Mouse (Mus musculus) limb, embryonic 13.5 days (tissue): ENCODE results near the gene Wdr17. TPM values are rescaled to one million over a fixed set of nuclear protein-coding genes. Genes with fewer than 3 reads are reported as not detected.
A peak's percentile ranks its signal among the peaks of the same experiment; 100 is the strongest.
"Not testable (repeated sequence)": the region's sequence is repeated elsewhere in the genome, so short reads cannot be mapped to it uniquely, and the experiment has no call there.

ENCODE experiments used
- ATAC-seq: fragments of 200-750 bp; cut with Nextera tagmentation; 2 replicates; pipeline ENCODE4 v1.8.0; 2017; ENCODE audit warnings: low read depth, moderate number of reproducible peaks, moderate TSS enrichment; ENCODE audit not compliant: low FRiP score
- H3K27ac ChIP-seq: fragments of 300-500 bp; sonication (generic); 2 replicates; pipeline ENCODE4 v1.5.1; 2015; ENCODE audit warnings: inconsistent platforms, mild to moderate bottlenecking, moderate library complexity
- H3K27me3 ChIP-seq: fragments of 300-500 bp; sonication (generic); 2 replicates; pipeline ENCODE4 v1.6.1; 2015; ENCODE audit warnings: mild to moderate bottlenecking, inconsistent platforms
- H3K36me3 ChIP-seq: fragments of 300-500 bp; sonication (generic); 2 replicates; pipeline ENCODE4 v1.6.1; 2015; ENCODE audit warnings: inconsistent platforms, mild to moderate bottlenecking, moderate library complexity
- H3K4me1 ChIP-seq: fragments of 300-500 bp; sonication (generic); 2 replicates; pipeline ENCODE4 v1.6.1; 2015; ENCODE audit warnings: inconsistent platforms
- H3K4me2 ChIP-seq: fragments of 300-500 bp; sonication (generic); replicated peaks from 2 replicates; pipeline ENCODE4 v1.6.1; 2015; ENCODE audit warnings: inconsistent platforms, mild to moderate bottlenecking, moderate library complexity
- H3K4me3 ChIP-seq: fragments of 300-500 bp; sonication (generic); 2 replicates; pipeline ENCODE4 v1.5.1; 2015; ENCODE audit warnings: moderate library complexity, mild to moderate bottlenecking, inconsistent platforms
- H3K9ac ChIP-seq: fragments of 300-500 bp; sonication (generic); 2 replicates; pipeline ENCODE4 v1.6.1; 2015; ENCODE audit warnings: mild to moderate bottlenecking, inconsistent platforms
- H3K9me3 ChIP-seq: fragments of 300-500 bp; sonication (generic); 2 replicates; pipeline ENCODE4 v1.6.1; 2016; ENCODE audit warnings: inconsistent platforms
- WGBS: fragments of 180-500 bp; shearing (Covaris S2); methylation state at CpG from one replicate; pipeline ENCODE4 v1.1.7; 2015; 5-methylcytosine and 5-hydroxymethylcytosine counted together
- polyA plus RNA-seq: library from polyadenylated mRNA; unstranded; fragments of >200 nt; fragmentation: Nextera tagmentation; extraction: Ambion mirVana; gene quantifications from 2 replicates; pipeline ENCODE4 v1.2.1, GENCODE M21; 2015

Wdr17 gene
- polyA plus RNA-seq, 1 experiment from 2014 or later: 1.2 TPM

GRCm38 (mm10) chr8:54659703-54660102 is 227.3 kb downstream of the Wdr17 start:
- Histone ChIP-seq H3K9me3 (no peaks in the 10 kb centered on the region), H3K27me3 (no peaks in the 10 kb centered on the region), H3K4me1 (no peaks in the 10 kb centered on the region), H3K4me3 (no peak overlapping the region), H3K4me2 (no peak overlapping the region), H3K9ac (no peak overlapping the region), H3K36me3 (no peaks in the 10 kb centered on the region), H3K27ac (no peak overlapping the region)
- 83% methylated on average over 2 of the region's 2 CpGs for WGBS
- ATAC-seq: no peak

DNA sequence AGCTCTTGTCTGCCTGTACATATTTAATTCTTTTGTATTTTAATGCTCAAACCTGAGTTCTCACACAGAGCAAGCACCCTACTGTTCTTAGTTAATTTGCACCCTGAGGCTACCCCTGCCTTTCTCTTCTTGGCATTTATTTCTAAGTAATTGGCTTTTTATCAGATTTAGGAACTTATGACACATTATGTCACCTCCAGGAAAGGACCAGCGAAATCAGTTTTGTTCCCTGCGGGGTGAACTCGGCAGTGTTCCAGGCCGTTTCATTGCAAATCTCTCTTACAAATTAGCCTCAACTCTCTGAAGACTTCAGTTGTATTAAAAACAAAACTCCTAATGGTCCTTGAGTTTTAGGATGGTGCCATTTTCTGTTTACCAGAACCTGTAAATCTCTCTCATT is 248.3 kb downstream of the Wdr17 start:
- Histone ChIP-seq H3K9me3 (no peaks in the 10 kb centered on the region), H3K36me3 (no peaks in the 10 kb centered on the region), H3K27me3 (no peaks in the 10 kb centered on the region), H3K4me3 (no peak overlapping the region), H3K27ac (no peak overlapping the region), H3K9ac (no peak overlapping the region), H3K4me1 (no peaks in the 10 kb centered on the region), H3K4me2 (no peak overlapping the region)
- ATAC-seq: no peak
- WGBS: 38% methylated on average over 4 of the region's 4 CpGs

DNA sequence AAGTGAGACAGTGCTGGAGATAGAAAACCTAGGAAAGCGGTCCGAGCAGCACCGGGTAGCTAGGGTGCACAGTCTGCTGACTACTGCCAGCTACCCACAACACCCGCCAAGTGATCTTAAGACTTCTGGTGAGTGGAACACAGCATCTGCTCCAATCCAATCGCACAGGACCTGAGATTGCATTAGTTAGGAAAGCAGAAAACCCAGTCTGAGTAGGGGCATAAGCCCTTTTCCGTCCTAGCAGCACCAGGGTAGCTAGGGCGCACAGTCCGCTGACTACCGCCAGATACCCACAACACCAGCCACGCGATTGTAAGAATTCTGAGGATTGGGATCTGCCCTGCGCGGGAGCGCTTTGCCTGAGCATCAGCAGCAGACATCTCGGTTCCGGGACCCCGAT is 270.3 kb downstream of the Wdr17 start:
- 83% methylated on average over 17 of the region's 17 CpGs for WGBS
- not testable (repeated sequence) for H3K9me3 ChIP-seq, H3K4me1 ChIP-seq, H3K4me2 ChIP-seq, H3K27me3 ChIP-seq, H3K9ac ChIP-seq, H3K36me3 ChIP-seq, ATAC-seq, H3K27ac ChIP-seq, H3K4me3 ChIP-seq

DNA sequence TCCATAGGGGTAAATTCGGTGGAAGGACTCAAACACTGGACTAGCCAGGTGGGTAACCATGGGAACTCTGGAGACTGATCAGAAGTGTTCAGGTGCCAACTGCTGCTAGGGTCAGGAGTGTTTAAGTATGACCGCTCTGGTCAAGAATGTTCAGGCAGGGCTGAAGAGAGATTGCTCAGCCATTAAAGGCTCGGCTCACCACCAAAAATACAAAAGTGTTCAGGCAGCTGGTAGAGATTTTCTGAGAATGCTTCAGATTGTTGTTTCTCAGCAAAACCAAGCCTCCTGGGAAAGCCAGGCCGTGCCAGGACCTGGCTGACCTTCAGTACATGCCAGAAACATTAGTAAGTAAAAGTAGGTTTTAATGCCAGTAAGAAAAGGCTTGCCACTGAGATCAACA is 276.7 kb downstream of the Wdr17 start:
- Histone ChIP-seq H3K27ac (no peak overlapping the region), H3K36me3 (no peaks in the 10 kb centered on the region), H3K4me1 (no peaks in the 10 kb centered on the region), H3K27me3 (no peaks in the 10 kb centered on the region), H3K4me2 (no peak overlapping the region), H3K4me3 (no peak overlapping the region), H3K9ac (no peak overlapping the region), H3K9me3 (no peaks in the 10 kb centered on the region)
- WGBS: 73% methylated on average over 4 of the region's 4 CpGs
- ATAC-seq: no peak

- no peak overlapping the region for H3K9ac ChIP-seq
- H3K36me3 ChIP-seq: no peaks in the 10 kb centered on the region
- H3K9me3 ChIP-seq: no peaks in the 10 kb centered on the region
- H3K4me1 ChIP-seq: no peaks in the 10 kb centered on the region
- 91% methylated on average over 2 of the region's 2 CpGs for WGBS
- no peak overlapping the region for H3K27ac ChIP-seq
- no peak overlapping the region for H3K4me2 ChIP-seq
- ATAC-seq: no peak
- H3K27me3 ChIP-seq: no peaks in the 10 kb centered on the region
- no peak overlapping the region for H3K4me3 ChIP-seq
Observed at GRCm38 (mm10) chr8:54609336-54609735, 277.6 kb downstream of the Wdr17 start.

DNA sequence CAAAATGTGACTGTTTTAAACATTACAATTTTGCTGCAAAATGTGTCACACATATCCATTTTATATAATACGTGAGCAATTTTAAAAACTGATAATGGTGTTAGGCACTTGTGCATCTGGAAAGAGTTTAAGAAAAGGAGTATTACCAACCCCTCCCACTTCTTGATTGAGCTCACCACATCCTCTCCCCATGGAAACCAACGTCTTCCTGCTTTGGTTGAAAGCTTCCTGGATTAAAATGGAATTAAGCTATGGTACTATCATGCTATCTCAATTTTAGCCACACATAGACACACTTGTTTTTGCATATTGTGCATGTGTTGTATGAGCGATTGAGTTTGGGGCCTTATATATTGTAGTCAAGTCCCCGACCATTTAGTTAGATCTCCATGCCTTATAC is 283.5 kb downstream of the Wdr17 start:
- Histone ChIP-seq H3K27ac (no peak overlapping the region), H3K27me3 (no peaks in the 10 kb centered on the region), H3K9me3 (no peaks in the 10 kb centered on the region), H3K4me3 (no peak overlapping the region), H3K4me2 (no peak overlapping the region), H3K4me1 (peaks cover 6% of the 10 kb centered on the region), H3K9ac (no peak overlapping the region), H3K36me3 (no peaks in the 10 kb centered on the region)
- ATAC-seq: no peak
- WGBS: 69% methylated on average over 4 of the region's 4 CpGs

DNA sequence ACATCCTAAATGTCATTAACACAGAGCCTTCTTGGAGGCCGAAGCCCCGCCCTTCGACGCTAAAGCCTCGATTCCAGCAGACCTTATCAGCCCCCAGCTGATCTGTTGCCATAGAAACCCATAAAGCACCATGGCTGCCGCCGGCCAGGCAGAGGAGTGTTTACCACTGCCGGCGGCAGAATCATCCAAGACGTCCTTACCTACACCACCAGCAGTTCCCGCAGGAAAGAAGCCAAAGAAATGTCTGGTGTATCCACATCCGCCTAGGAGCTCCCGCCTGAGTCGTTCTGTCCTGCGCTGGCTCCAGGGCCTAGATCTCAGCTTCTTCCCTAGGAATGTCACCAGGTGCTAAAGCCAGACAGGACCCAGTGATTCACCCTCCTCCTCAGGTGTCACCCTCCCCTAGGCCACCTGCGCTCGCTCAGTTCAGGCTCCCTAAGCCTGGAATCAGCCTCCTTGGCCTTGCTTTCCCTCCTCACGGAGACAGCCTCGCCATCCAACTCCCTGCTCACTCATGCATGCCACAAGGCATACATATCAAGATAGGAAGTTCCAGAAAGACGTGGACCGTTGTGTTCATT is 286.2 kb downstream of the Wdr17 start, which contains the start of gene Spata4:
Gene Spata4 (plus strand): TSS at position 111 of the 581 bp plus-strand sequence.
- peak; percentile 66 for ATAC-seq
- H3K36me3 ChIP-seq: no peaks in the 10 kb centered on the region
- H3K4me3 ChIP-seq: peak within 1 kb of the TSS; percentile 32
- H3K4me2 ChIP-seq: peak within 1 kb of the TSS; percentile 66
- no peaks in the 10 kb centered on the region for H3K9me3 ChIP-seq
- no peak within 1 kb of the TSS for H3K27ac ChIP-seq
- WGBS: 8% methylated on average over 21 of the region's 21 CpGs
- H3K27me3 ChIP-seq: no peaks in the 10 kb centered on the region
- peak within 1 kb of the TSS; percentile 45; the same call in 1 of the 2 replicates for H3K9ac ChIP-seq
- peaks cover 6% of the 10 kb centered on the region for H3K4me1 ChIP-seq

DNA sequence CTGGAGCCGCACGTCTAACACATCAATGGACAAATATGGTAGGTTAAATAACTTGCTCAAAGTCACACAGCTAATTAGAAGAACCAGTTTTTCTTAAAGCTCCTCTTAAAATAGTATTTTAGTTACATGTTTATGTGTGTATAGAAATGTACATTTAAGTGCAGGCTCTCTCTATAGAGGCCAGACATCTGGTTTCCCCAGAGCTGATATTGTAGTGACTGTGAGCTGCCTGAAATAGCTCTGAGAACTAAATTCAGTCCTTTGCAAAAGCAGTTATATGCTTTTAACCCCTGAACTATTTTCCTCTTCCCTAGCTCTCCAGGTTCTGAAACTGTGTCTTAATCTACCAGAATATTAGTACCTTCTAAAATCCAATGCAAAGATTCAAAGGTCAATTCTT is 289.6 kb downstream of the Wdr17 start:
- no peak overlapping the region for H3K27ac ChIP-seq
- no peaks in the 10 kb centered on the region for H3K36me3 ChIP-seq
- ATAC-seq: no peak
- no peaks in the 10 kb centered on the region for H3K9me3 ChIP-seq
- peaks cover 6% of the 10 kb centered on the region for H3K4me1 ChIP-seq
- H3K27me3 ChIP-seq: no peaks in the 10 kb centered on the region
- no peak overlapping the region for H3K9ac ChIP-seq
- WGBS: 88% methylated on average over 2 of the region's 2 CpGs
- no peak overlapping the region for H3K4me3 ChIP-seq
- no peak overlapping the region for H3K4me2 ChIP-seq

DNA sequence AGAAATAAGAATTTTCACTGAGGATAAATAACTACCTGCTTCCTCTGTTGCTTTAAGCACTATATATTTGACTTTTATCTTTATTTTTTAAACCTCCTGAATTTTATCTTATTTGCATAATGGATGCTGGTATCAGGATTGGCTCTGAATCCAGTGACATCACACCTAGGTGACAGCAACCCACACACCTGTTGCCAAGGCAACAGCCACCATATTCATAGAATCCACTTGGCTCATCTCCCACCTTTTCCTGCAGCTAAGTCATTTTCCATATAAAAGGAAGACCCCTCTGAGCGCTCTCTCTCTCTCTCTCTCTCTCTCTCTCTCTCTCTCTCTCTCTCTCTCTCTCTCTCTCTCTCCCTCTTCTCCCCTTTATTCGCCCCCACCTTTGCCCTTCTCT is 290.0 kb downstream of the Wdr17 start:
- no peak overlapping the region for H3K4me3 ChIP-seq
- H3K4me1 ChIP-seq: peaks cover 6% of the 10 kb centered on the region
- no peaks in the 10 kb centered on the region for H3K27me3 ChIP-seq
- no peak overlapping the region for H3K4me2 ChIP-seq
- ATAC-seq: no peak
- no peaks in the 10 kb centered on the region for H3K36me3 ChIP-seq
- no peak overlapping the region for H3K27ac ChIP-seq
- no peaks in the 10 kb centered on the region for H3K9me3 ChIP-seq
- 82% methylated on average over 2 of the region's 2 CpGs for WGBS
- no peak overlapping the region for H3K9ac ChIP-seq

DNA sequence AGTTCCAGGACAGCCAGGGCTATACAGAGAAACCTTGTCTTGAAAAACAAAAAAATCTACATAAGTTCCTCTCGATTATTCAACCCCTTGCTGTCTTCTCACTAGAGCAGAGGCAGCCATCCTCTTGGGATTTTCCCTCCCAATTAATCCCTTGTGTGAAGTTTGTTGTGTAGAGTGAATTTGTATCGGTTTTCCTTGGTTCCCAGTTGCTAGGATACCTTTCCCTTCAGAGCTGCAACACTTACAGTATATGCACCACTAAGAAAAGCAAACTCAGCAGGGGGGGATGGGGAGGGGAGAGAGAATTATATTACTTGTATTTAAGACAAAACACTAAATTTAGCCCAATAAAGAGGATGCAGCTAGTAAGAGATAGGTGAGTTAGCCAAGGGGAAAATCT is 290.9 kb downstream of the Wdr17 start:
- Histone ChIP-seq H3K9ac (no peak overlapping the region), H3K4me1 (peaks cover 6% of the 10 kb centered on the region), H3K4me3 (no peak overlapping the region), H3K4me2 (no peak overlapping the region), H3K27me3 (no peaks in the 10 kb centered on the region), H3K36me3 (no peaks in the 10 kb centered on the region), H3K27ac (no peak overlapping the region), H3K9me3 (no peaks in the 10 kb centered on the region)
- no peak for ATAC-seq
- 66% methylated on average over 2 of the region's 2 CpGs for WGBS

DNA sequence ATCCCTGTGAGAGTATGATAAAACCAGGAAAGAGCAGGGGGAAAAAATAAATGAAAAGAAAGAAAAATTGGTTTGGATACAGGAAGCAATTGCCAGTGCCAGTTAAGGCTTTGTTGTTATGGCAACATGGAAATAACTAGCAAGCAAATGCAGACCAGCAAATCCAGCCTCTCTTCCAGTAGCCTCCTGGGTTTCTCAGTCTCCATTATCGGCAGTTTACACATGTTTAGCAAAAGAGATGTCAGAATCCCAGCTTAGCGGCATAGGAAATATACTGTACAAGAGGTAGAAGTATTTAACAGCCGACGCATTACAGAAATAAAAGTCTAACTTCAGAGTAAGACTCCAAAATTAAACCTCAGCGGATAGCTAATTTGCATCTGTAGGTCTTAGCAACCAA is 292.4 kb downstream of the Wdr17 start:
- Histone ChIP-seq H3K9me3 (no peaks in the 10 kb centered on the region), H3K9ac (no peak overlapping the region), H3K27ac (no peak overlapping the region), H3K4me3 (no peak overlapping the region), H3K27me3 (no peaks in the 10 kb centered on the region), H3K4me1 (no peaks in the 10 kb centered on the region), H3K4me2 (no peak overlapping the region), H3K36me3 (no peaks in the 10 kb centered on the region)
- WGBS: 74% methylated on average over 5 of the region's 5 CpGs
- no peak for ATAC-seq

DNA sequence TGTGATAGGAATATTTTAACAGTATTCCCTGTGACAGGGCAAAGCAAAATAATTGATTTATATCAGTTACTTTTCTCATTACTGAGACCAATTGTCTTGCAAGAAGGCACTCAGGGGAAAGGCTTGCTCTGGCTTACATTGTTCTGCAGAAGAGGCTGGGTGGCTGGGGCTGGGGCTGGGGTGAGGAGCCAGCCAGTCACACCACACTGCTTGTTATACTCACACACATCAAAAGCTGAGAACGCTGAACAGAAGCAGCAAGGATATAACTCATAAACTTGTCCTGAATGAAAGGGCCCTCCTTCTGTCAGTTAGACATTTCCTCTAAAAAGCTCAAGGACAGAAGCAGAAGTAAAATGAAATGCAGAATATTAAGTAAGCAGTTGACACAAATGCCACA is 304.1 kb downstream of the Wdr17 start:
- 35% methylated on average over 1 of the region's 1 CpGs for WGBS
- no peak overlapping the region for H3K4me2 ChIP-seq
- no peak for ATAC-seq
- no peak overlapping the region for H3K4me3 ChIP-seq
- no peaks in the 10 kb centered on the region for H3K27me3 ChIP-seq
- no peak overlapping the region for H3K27ac ChIP-seq
- no peaks in the 10 kb centered on the region for H3K4me1 ChIP-seq
- H3K9ac ChIP-seq: no peak overlapping the region
- no peaks in the 10 kb centered on the region for H3K9me3 ChIP-seq
- no peaks in the 10 kb centered on the region for H3K36me3 ChIP-seq

DNA sequence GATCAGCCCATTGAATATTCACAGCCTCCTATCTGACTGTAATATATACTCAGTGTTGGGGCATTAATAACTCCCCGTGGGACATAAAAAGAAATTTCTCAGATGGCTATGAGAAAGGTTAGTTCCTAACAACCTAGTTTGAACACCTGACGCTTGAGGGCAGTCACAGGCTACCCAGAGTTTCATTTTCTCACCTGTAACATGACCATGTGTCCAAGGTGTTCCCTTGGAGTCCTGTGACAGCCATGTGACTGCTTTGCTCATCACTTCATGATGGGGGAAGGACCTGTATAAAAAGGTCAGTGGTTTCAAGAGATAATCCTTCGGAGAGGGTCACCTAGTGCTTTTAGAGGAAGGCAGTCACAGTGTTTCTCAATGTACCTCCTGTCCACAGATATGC is 305.5 kb downstream of the Wdr17 start:
- no peaks in the 10 kb centered on the region for H3K4me1 ChIP-seq
- H3K27ac ChIP-seq: no peak overlapping the region
- no peaks in the 10 kb centered on the region for H3K9me3 ChIP-seq
- H3K4me2 ChIP-seq: no peak overlapping the region
- H3K36me3 ChIP-seq: no peaks in the 10 kb centered on the region
- H3K9ac ChIP-seq: no peak overlapping the region
- WGBS: 78% methylated on average over 3 of the region's 3 CpGs
- no peak for ATAC-seq
- H3K27me3 ChIP-seq: no peaks in the 10 kb centered on the region
- H3K4me3 ChIP-seq: no peak overlapping the region
